Mouse (Mus musculus): ENCODE measurements around the gene Enc1. TPM values are rescaled to one million over a fixed set of nuclear protein-coding genes. Genes with fewer than 3 reads are reported as not detected.

The Enc1 gene
- polyA plus RNA-seq, 1 experiment from 2014 or later = 3.5 TPM

DNA sequence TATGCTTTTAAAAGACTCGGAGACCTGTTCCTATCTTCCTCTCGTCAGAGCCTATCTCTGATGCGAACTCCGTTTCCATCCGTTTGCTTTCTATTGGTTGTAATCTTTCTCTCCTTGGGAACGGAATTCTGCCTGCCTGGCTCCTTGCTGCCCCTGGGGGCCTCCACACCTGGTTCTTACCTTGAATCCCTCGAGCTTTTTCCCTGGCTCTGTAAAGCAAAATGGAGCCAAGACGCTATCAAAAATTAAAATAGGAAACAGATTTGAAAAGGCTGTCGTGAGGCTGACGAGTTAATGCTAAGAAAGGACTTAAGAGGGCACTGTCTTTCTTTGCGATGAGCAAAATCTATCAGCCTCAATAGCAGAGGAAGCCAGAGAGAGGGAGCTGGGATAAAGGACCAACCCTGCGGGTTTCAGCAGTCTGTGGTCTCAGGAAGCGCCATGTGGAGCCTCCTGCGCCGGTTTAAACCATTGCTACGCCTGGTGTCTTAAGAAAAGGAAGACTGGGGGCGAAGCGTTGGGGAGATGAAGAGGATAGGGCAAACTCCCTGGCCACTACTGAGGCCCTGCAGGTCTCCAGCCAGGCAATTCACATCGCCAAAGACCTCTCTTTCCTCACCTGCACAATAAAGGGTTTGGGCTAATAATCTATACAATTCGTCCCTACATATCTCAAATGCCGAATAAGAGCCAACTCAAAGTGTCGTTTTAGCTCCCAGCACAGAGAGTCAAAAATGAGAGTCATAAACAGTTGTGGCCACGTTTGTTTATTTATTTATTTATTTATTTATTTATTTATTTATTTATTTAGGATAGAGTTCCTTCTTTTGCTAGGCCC is 1.3 kb upstream of the Enc1 start:
- Histone ChIP-seq H3K4me1 (replicated peaks; ENCODE audit: control insufficient read depth, insufficient read depth) (peaks cover 2% of the 10 kb centered on the region; the same call in 1 of the 2 replicates), H3K27me3 (ENCODE audit: control insufficient read depth, insufficient read depth, low read length) (no peaks in the 10 kb centered on the region), H3K27ac (replicated peaks) (peak overlapping the region; percentile 97), H3K9ac (ENCODE audit: low read length) (no peak overlapping the region), H3K4me3 (ENCODE audit: low read depth, low read length) (no peak overlapping the region), H3K4me2 (replicated peaks; ENCODE audit: low read depth) (peak overlapping the region; percentile 28), H3K9me3 (ENCODE audit: control insufficient read depth, low read length) (no peaks in the 10 kb centered on the region), H3K36me3 (ENCODE audit: control insufficient read depth, insufficient read depth, low read length) (no peaks in the 10 kb centered on the region)
- TF ChIP-seq CTCF (IDR thresholded peaks at IDR 0.05; ENCODE audit: low read depth) (peak; percentile 82), EP300 (optimal IDR thresholded peaks at IDR 0.05) (no peak)
- 8% methylated on average over 23 of the region's 23 CpGs for WGBS
- DNase-seq (ENCODE audit: low spot score) (no peak), ATAC-seq (ENCODE audit: low FRiP score, low TSS enrichment) (no peak)

DNA sequence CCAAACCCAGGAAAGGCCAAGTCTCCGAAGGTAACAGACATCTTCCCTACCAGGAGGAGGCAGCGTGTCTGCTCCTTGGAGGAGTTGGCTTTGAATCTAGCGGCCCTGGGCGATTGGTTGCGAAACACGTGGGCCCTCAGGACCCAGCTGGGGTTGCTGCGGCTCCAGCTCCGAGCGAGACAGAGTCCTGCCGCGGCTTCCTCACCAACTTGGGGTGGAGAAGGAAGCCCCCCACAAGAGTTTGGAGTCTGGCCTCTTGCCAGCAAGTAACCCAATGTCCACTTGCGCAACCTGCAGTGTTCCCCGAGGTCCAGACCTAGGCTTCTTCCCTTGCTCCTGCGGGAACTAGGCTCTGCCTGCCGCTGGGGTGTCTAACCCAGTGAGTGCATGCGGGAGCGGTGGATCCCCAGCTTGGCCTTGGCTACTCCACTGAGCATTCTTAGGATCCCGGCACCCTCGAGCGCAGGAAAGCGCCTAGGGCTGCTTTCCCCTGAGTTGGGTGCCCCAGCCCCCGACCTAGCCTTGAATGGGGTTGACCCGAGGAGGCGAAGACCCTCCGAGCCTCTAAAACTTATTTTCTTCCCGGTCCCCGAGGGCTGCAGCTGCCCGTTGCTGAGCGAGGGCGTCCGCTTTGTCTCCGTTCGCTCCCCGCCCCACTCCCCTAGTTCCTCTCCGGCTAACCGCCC is 483 bp upstream of the Enc1 start:
- ATAC-seq (ENCODE audit: low FRiP score, low TSS enrichment) = peak; percentile 70
- Histone ChIP-seq H3K27ac (replicated peaks) (peak overlapping the region; percentile 97), H3K9me3 (ENCODE audit: control insufficient read depth, low read length) (no peaks in the 10 kb centered on the region), H3K4me3 (ENCODE audit: low read depth, low read length) (peak overlapping the region; percentile 89), H3K36me3 (ENCODE audit: control insufficient read depth, insufficient read depth, low read length) (peaks cover 2% of the 10 kb centered on the region; the same call in 1 of the 2 replicates), H3K4me2 (replicated peaks; ENCODE audit: low read depth) (peak overlapping the region; percentile 84), H3K9ac (ENCODE audit: low read length) (peak overlapping the region; percentile 80), H3K4me1 (replicated peaks; ENCODE audit: control insufficient read depth, insufficient read depth) (peaks cover 2% of the 10 kb centered on the region; the same call in 1 of the 2 replicates), H3K27me3 (ENCODE audit: control insufficient read depth, insufficient read depth, low read length) (no peaks in the 10 kb centered on the region)
- WGBS = under 1% methylated on average over 35 of the region's 36 CpGs
- TF ChIP-seq EP300 (optimal IDR thresholded peaks at IDR 0.05) = no peak
- peak; percentile 74 for TF ChIP-seq CTCF (IDR thresholded peaks at IDR 0.05; ENCODE audit: low read depth)
- peak; percentile 85 for DNase-seq (ENCODE audit: low spot score)

DNA sequence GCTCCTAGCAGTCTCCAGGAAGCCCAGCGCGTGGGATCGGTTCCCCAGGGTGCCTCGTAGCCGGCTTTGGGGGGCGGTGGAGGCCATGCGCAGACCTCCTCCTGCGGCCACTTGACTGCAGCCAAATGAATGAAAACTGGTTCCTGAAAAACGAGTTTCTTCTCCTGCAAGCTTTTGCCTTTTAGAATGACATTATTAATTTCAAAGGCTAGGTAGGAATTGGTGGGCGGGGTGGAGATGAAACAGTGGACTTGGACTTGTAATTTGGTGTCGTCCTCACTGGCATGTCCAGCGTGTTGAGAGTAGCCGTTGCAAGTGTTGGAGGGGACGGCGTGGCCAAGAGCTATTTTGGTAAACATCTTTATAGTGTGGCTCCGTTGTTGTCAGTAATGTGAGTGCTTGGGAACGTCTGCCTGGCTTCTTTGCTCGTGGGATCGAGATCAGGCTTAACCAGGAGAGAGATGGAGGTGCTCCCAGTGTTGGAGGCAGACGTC is 929 bp downstream of the Enc1 start:
- peak overlapping the region; percentile 97 for H3K27ac ChIP-seq (replicated peaks)
- ATAC-seq (ENCODE audit: low FRiP score, low TSS enrichment) = no peak
- H3K4me3 ChIP-seq (ENCODE audit: low read depth, low read length) = peak overlapping the region; percentile 89
- TF ChIP-seq CTCF (IDR thresholded peaks at IDR 0.05; ENCODE audit: low read depth) = no peak
- TF ChIP-seq EP300 (optimal IDR thresholded peaks at IDR 0.05) = no peak
- peak overlapping the region; percentile 84 for H3K4me2 ChIP-seq (replicated peaks; ENCODE audit: low read depth)
- peak overlapping the region; percentile 80 for H3K9ac ChIP-seq (ENCODE audit: low read length)
- no peak for DNase-seq (ENCODE audit: low spot score)
- H3K9me3 ChIP-seq (ENCODE audit: control insufficient read depth, low read length) = no peaks in the 10 kb centered on the region
- H3K27me3 ChIP-seq (ENCODE audit: control insufficient read depth, insufficient read depth, low read length) = no peaks in the 10 kb centered on the region
- peaks cover 12% of the 10 kb centered on the region; the same call in 1 of the 2 replicates for H3K36me3 ChIP-seq (ENCODE audit: control insufficient read depth, insufficient read depth, low read length)
- 2% methylated on average over 20 of the region's 20 CpGs for WGBS
- H3K4me1 ChIP-seq (replicated peaks; ENCODE audit: control insufficient read depth, insufficient read depth) = peaks cover 2% of the 10 kb centered on the region; the same call in 1 of the 2 replicates

DNA sequence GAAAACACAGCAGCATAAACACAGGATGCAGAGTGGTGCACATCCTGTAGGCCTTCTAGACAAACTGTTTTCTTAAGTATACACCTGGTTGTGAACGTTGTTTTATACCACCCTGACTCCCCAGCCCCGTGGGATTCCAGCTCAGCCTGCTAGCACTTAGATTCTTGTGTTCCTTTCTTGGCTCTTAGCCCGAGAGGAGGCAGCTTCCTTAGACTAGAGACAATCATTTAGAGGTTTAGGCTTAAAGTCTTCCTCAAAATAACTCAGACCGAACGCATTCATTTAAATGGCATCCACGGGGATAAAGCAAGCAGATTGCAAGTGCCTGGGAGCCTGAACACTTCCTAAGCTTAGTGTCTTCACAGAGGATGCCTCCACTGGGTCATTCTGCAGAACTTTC is 1.8 kb downstream of the Enc1 start:
- TF ChIP-seq EP300 (optimal IDR thresholded peaks at IDR 0.05) (no peak), CTCF (IDR thresholded peaks at IDR 0.05; ENCODE audit: low read depth) (no peak)
- Histone ChIP-seq H3K4me2 (replicated peaks; ENCODE audit: low read depth) (peak overlapping the region; percentile 84), H3K27ac (replicated peaks) (peak overlapping the region; percentile 30; the same call in 1 of the 2 replicates), H3K27me3 (ENCODE audit: control insufficient read depth, insufficient read depth, low read length) (no peaks in the 10 kb centered on the region), H3K36me3 (ENCODE audit: control insufficient read depth, insufficient read depth, low read length) (peaks cover 15% of the 10 kb centered on the region; the same call in 1 of the 2 replicates), H3K4me3 (ENCODE audit: low read depth, low read length) (peak overlapping the region; percentile 89), H3K9ac (ENCODE audit: low read length) (peak overlapping the region; percentile 80), H3K4me1 (replicated peaks; ENCODE audit: control insufficient read depth, insufficient read depth) (peaks cover 2% of the 10 kb centered on the region; the same call in 1 of the 2 replicates), H3K9me3 (ENCODE audit: control insufficient read depth, low read length) (no peaks in the 10 kb centered on the region)
- DNase-seq (ENCODE audit: low spot score) (no peak), ATAC-seq (ENCODE audit: low FRiP score, low TSS enrichment) (no peak)
- 5% methylated on average over 6 of the region's 6 CpGs for WGBS

DNA sequence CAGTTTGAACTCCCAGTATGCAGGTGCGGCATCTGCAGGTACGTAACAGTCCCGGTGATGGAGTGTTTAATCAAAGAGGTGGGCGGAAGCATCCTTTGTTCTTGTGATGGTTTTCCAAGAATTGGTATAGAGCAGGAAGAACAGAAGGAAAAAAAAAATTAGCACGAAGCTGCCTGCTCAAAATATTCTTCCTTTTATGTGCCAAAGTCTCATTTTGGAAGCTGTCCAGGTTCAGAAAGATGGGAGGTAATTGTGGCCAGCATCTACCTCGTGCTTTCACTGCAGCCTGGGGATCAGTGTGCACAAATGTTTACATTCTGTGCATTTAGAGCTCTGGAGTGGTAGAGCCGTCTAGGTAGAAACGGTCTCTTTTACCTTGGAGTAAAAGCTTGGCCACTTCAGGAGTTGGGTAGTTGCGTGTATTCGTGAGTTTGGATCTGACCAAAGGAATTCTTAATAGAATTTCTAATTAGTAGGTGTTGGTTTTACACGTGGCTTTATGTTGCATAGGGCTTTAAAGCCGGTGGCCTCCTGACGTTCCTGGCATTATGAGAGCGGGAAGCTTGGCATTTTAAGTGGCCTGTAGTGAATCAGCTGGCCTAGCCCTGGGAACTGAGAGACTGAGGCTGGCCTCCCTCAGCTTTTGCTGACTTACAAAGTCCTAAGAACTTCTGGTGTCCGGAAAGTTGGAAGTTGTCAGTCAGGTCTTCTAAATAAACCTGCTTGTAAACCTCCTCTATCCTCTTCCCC is 3.2 kb downstream of the Enc1 start:
- TF ChIP-seq EP300 (optimal IDR thresholded peaks at IDR 0.05) (no peak), CTCF (IDR thresholded peaks at IDR 0.05; ENCODE audit: low read depth) (no peak)
- H3K4me3 ChIP-seq (ENCODE audit: low read depth, low read length) = peak overlapping the region; percentile 89
- H3K36me3 ChIP-seq (ENCODE audit: control insufficient read depth, insufficient read depth, low read length) = peaks cover 19% of the 10 kb centered on the region; the same call in 1 of the 2 replicates
- no peaks in the 10 kb centered on the region for H3K9me3 ChIP-seq (ENCODE audit: control insufficient read depth, low read length)
- peaks cover 4% of the 10 kb centered on the region; the same call in 1 of the 2 replicates for H3K4me1 ChIP-seq (replicated peaks; ENCODE audit: control insufficient read depth, insufficient read depth)
- no peaks in the 10 kb centered on the region for H3K27me3 ChIP-seq (ENCODE audit: control insufficient read depth, insufficient read depth, low read length)
- no peak for ATAC-seq (ENCODE audit: low FRiP score, low TSS enrichment)
- H3K4me2 ChIP-seq (replicated peaks; ENCODE audit: low read depth) = peak overlapping the region; percentile 84
- peak overlapping the region; percentile 8; the same call in 1 of the 2 replicates for H3K9ac ChIP-seq (ENCODE audit: low read length)
- WGBS = 28% methylated on average over 15 of the region's 15 CpGs
- DNase-seq (ENCODE audit: low spot score) = peak; percentile 67
- H3K27ac ChIP-seq (replicated peaks) = peak overlapping the region; percentile 61; the same call in 1 of the 2 replicates

Data from stomach, postnatal 0 days (tissue).